Mouse (Mus musculus): Measurements from ENCODE around the gene Med25.

The Med25 gene

GRCm38 (mm10) chr7:44892276-44892921 lies at the start of gene Med25:
Gene Med25, minus strand, starts transcription at chr7:44892712.
- peak; percentile 94 for DNase-seq (ENCODE audit: low spot score)

DNA sequence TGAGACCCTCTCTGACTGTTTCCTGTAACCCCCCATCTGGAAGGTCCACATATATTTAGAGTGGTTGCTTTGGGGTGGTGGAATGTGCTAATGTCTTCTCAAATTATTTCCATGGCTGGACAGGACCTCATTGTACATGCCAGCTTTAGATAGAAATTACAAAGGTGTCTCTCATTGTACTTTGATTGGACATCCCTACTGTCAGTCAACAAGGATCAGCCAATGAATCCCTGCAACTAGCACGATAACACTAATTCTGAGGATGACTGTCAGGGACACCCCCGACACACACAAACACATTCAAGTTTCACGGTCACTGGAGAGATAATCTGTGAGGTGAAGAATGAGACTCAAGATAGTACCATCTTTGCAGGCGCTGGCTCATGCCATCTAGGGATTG lies 46.2 kb upstream of the Med25 start:
- no peak for DNase-seq (ENCODE audit: low spot score)

- peak; percentile 100 for DNase-seq (ENCODE audit: low spot score)
These were observed 37.0 kb upstream of the Med25 start, which contains the start of gene Ap2a1 for GRCm38 (mm10) chr7:44929204-44930151. Gene Ap2a1, minus strand, starts transcription at chr7:44929496.

GRCm38 (mm10) chr7:44928570-44928969 lies 36.1 kb upstream of the Med25 start:
- no peak for DNase-seq (ENCODE audit: low spot score)

GRCm38 (mm10) chr7:44925468-44925867 lies 33.0 kb upstream of the Med25 start:
- no peak for DNase-seq (ENCODE audit: low spot score)

GRCm38 (mm10) chr7:44922530-44922929 lies 30.0 kb upstream of the Med25 start:
- DNase-seq (ENCODE audit: low spot score): no peak

- DNase-seq (ENCODE audit: low spot score): no peak
These were observed 26.6 kb upstream of the Med25 start for GRCm38 (mm10) chr7:44919127-44919526.

- no peak for DNase-seq (ENCODE audit: low spot score)
These were observed 25.7 kb upstream of the Med25 start for GRCm38 (mm10) chr7:44918219-44918618.

- no peak for DNase-seq (ENCODE audit: low spot score)
These were observed 24.4 kb upstream of the Med25 start for GRCm38 (mm10) chr7:44916881-44917280.

DNA sequence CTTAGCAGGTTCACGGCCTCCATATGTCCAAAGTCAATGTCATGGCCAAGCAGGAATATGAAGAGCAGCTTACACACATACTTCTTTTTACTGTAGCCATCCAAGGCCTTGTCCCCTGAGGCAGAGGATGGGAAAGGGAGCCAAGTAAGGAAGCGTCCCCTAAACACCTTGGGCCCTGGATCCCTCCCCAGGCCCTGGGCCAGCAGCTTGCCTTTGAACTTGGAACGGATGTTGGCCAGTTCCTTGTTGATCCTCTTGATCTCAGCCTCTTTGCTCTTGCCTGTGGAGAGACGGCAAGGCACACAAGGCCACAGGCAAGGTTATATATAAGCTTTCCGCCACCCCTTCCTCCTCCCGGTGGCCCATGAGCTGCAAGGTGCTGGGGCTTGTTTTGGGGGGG lies 23.7 kb upstream of the Med25 start:
- DNase-seq (ENCODE audit: low spot score): no peak

GRCm38 (mm10) chr7:44915314-44915713 lies 22.8 kb upstream of the Med25 start:
- no peak for DNase-seq (ENCODE audit: low spot score)

GRCm38 (mm10) chr7:44914396-44914795 lies 21.9 kb upstream of the Med25 start:
- DNase-seq (ENCODE audit: low spot score): no peak

DNA sequence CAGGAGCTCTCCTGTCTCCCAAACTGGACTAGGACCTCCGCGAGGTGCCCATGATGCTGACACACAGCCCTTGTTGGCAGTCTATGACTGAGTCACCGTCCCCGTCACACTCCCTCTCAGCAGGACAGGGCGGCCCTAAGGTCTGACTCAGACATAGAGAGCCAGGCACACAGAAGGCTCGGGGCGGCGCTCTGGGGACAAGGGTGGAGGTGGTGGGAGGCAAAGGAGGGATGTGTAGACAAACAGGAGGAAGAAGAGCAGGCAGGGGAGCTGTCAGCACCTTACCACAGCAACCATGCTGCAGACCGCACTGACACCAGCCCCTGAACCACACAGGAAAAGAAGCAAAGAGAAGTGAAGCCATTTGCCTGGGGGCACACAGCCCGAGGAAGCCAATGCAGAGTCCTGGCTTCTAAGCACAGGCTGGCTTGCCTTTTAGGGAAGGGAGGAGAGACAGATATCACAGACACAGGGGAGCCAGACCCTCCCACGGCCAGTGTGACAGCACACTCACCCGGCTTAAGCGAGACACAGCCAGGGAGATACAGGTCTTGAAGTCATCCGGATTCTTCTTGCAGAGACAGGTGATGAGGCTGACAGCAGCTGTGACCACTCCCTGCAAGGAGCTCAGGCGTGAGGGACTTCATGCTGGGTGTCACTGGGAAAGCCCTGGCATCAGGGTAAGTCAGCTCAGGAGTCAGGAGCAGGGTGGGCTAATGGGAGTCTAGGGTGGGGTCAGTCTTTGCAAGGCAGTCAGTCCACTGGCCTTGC lies 16.4 kb upstream of the Med25 start:
- no peak for DNase-seq (ENCODE audit: low spot score)

DNA sequence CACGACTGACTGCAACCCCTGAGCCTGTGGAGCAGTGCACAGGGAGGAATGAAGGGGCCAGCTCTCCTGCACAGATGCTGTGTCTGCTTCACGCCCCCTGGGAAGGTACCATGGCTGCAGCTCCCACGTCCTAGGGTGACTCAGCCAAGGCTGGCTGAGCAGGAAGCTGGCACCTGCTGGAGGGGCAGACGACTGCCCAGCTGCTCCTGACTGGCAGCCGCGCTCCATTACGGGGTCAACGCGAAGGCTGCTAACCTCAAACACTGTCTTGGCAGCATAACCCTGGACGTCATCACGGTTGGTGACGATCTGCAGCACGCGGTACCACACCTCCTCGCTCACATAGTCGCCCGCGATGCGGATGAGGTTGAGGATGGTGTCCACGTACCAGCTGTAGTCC lies 12.9 kb upstream of the Med25 start:
- DNase-seq (ENCODE audit: low spot score): no peak

DNA sequence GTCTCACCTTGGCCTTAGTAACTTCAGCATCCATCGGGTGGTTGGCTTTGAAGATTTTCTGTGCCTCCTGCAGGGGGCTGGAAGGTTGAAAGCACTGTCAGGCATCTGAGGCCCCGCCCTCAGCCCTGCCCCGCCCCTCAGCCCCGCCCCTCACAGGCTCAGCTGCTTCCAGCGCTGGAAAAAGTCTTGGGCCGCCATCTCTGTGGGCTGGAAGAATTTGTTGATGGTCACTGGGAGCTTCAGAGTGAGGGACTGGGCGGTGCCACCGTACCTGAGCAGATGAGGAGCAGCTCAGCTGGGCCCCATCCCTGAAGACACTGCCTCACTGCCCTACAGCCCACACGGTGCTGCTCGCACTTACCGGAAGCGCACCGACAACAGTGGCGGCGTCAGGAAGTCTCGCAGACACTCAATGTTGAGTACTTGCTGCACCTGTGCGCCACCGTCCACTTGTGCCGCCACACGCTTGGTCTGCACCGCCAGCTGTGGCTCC lies 8.8 kb upstream of the Med25 start:
- DNase-seq (ENCODE audit: low spot score): no peak

DNA sequence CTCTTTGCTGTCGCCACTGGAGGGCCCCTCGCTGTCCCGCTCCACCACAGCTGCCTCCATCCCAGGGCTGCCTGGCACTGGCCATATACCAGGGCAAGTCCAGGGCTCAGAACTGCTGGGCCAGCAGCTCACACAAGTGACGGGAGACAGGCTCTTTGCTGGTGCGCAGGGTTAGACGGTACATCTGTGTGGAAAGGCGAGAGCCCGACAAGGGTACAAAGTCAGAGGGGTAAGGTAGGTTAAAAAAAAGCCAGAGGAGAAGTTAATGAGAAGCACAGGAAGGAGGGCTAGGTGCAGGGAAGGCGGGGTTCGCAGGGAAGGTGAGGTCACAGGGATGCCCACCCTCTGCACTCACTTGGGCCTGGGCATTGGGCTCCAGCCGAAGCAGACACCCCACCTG lies 8.1 kb upstream of the Med25 start:
- no peak for DNase-seq (ENCODE audit: low spot score)

DNA sequence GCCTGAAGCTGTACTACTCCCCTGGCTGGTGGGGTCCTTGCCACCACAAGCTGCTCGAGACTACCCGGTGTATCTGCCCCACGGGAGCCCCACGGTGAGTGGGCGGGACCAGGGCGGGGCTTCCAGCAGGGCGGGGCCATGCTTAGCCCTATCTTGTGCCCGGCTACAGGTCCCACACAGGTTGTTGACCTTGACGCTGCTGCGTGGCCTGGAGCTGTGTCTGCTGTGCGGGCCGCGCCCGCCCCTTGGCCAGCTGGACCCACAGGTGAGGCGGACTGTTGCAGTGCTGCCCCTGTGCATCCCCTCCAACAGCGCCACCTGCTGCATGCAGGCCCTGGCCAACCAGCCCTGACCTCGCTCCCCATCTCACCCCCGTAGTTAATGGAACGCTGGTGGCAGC lies 6.1 kb upstream of the Med25 start:
- no peak for DNase-seq (ENCODE audit: low spot score)

GRCm38 (mm10) chr7:44896499-44896898 lies 4.0 kb upstream of the Med25 start:
- DNase-seq (ENCODE audit: low spot score): no peak

- peak; percentile 92 for DNase-seq (ENCODE audit: low spot score)
These were observed 3.3 kb upstream of the Med25 start, which contains the start of gene Fuz for GRCm38 (mm10) chr7:44895593-44896434. Gene Fuz, plus strand, starts transcription at chr7:44896079.

GRCm38 (mm10) chr7:44895206-44895592 lies 2.7 kb upstream of the Med25 start:
- DNase-seq (ENCODE audit: low spot score): no peak

GRCm38 (mm10) chr7:44894175-44894574 lies 1.7 kb upstream of the Med25 start:
- no peak for DNase-seq (ENCODE audit: low spot score)

All from left cerebral cortex, adult 11 months (tissue).